Mouse (Mus musculus): Measurements from ENCODE around the gene Vkorc1l1.

The Vkorc1l1 gene

GRCm38 (mm10) chr5:129943402-129943801 lies 1.6 kb downstream of the Vkorc1l1 start:
- no peak for DNase-seq

- DNase-seq: no peak
These were observed 5.8 kb downstream of the Vkorc1l1 start for GRCm38 (mm10) chr5:129947528-129948033.

- DNase-seq: no peak
These were observed 10.4 kb downstream of the Vkorc1l1 start for GRCm38 (mm10) chr5:129952143-129952542.

GRCm38 (mm10) chr5:129954473-129955254 lies 12.9 kb downstream of the Vkorc1l1 start:
- peak; percentile 25 for DNase-seq

GRCm38 (mm10) chr5:129955792-129956191 lies 14.0 kb downstream of the Vkorc1l1 start:
- DNase-seq: no peak

- no peak for DNase-seq
These were observed 21.5 kb downstream of the Vkorc1l1 start for GRCm38 (mm10) chr5:129963224-129963623.

GRCm38 (mm10) chr5:129966448-129966847 lies 24.7 kb downstream of the Vkorc1l1 start:
- no peak for DNase-seq

- no peak for DNase-seq
These were observed 26.6 kb downstream of the Vkorc1l1 start for GRCm38 (mm10) chr5:129968417-129968816.

- no peak for DNase-seq
These were observed 29.7 kb downstream of the Vkorc1l1 start for GRCm38 (mm10) chr5:129971491-129971890.

GRCm38 (mm10) chr5:129974354-129974753 lies 32.6 kb downstream of the Vkorc1l1 start:
- no peak for DNase-seq

GRCm38 (mm10) chr5:129974866-129975311 lies 33.1 kb downstream of the Vkorc1l1 start:
- no peak for DNase-seq

GRCm38 (mm10) chr5:129977768-129978167 lies 36.0 kb downstream of the Vkorc1l1 start:
- no peak for DNase-seq

GRCm38 (mm10) chr5:129978608-129979007 lies 36.8 kb downstream of the Vkorc1l1 start:
- no peak for DNase-seq

- DNase-seq: no peak
These were observed 38.4 kb downstream of the Vkorc1l1 start for GRCm38 (mm10) chr5:129980216-129980615.

- DNase-seq: no peak
These were observed 47.6 kb downstream of the Vkorc1l1 start for GRCm38 (mm10) chr5:129989376-129989775.

- DNase-seq: no peak
These were observed 50.1 kb downstream of the Vkorc1l1 start for GRCm38 (mm10) chr5:129991898-129992297.

GRCm38 (mm10) chr5:129993374-129993773 lies 51.6 kb downstream of the Vkorc1l1 start:
- no peak for DNase-seq

- DNase-seq: no peak
These were observed 53.2 kb downstream of the Vkorc1l1 start for GRCm38 (mm10) chr5:129994989-129995388.

GRCm38 (mm10) chr5:129997700-129998099 lies 55.9 kb downstream of the Vkorc1l1 start:
- DNase-seq: no peak

- DNase-seq: peak; percentile 55
These were observed 57.3 kb downstream of the Vkorc1l1 start for GRCm38 (mm10) chr5:129999097-129999496.

- DNase-seq: no peak
These were observed 59.0 kb downstream of the Vkorc1l1 start for GRCm38 (mm10) chr5:130000735-130001134.

GRCm38 (mm10) chr5:130001356-130001987 lies 59.7 kb downstream of the Vkorc1l1 start:
- no peak for DNase-seq

GRCm38 (mm10) chr5:130002301-130003146 lies 60.8 kb downstream of the Vkorc1l1 start, which contains the start of gene Gusb:
Gusb (minus strand) TSS chr5:130003049.
- peak; percentile 48 for DNase-seq

Data from cerebellum, adult 8-10 months (tissue).